Mouse (Mus musculus) left cerebral cortex, postnatal 14 days (tissue): ENCODE measurements around the gene Rfx3. TPM values are rescaled to one million over a fixed set of nuclear protein-coding genes. Genes with fewer than 3 reads are reported as not detected.

Source experiments
- DNase-seq, 2 experiments: peaks; one replicate each; pipeline ENCODE4 v3.0.0; 2021 to 2022; ENCODE audit warnings: low spot score in 2 of 2, mixed read lengths in 1 of 2
- intact Hi-C: fragments of 180-260 bp; cut with DNase I; formaldehyde crosslinking; loops from one replicate; pipeline ENCODE4 v1.15.1; 2025
- total RNA-seq, 2 experiments: library from RNA; stranded (reverse); gene quantifications; 2 replicates each; pipeline ENCODE4 v1.2.3; 2021

The Rfx3 gene
- total RNA-seq, 2 experiments from 2014 or later, result 92.9 to 93.6 TPM

DNA sequence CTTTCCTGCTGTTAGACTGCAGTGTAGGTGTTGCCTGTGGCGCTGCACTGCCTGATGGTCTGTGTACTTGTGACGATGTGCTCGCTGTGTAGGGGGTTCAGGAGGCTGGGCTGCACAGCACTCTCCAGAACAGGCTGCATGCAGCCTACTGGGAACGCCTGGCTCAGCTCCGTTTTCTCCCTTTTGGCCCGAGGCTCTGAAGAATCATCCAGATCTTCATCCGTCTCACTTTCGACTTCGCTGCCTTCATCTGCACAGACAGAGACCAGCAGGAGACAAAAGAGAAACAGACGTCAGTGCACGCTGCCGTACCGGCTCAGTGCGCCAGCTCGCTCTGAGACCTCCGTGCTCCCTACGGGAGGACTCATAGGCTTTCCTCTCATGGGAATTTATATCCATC lies 242.5 kb downstream of the Rfx3 start:
- intact Hi-C loops, result no loop called here
- DNase-seq, result no peak

DNA sequence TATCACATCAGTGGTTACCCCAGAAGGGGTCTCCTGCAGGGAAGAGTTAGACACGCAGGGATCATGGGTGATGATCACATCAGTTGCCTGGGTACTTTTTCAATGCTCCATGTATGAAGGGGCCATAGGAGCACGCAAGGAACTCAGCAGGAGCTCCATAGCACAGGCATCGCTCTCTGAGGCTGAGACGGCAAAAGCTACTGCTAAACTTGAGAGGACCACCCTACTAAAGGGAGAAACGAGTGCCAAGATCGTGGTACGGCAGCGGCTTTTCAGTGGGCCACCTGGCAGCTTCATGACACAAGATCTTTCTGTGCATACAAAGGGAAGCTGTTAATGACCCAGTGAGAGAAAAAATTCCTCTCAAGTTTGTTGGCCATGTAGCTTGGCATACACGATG lies 250.7 kb downstream of the Rfx3 start:
- no peak for DNase-seq
- intact Hi-C loops, result no loop called here

- peak in 1 of 2 experiments; percentile 41 for DNase-seq
- intact Hi-C loops, result no loop called here
Observed at GRCm38 (mm10) chr19:27759347-27759746, 251.6 kb downstream of the Rfx3 start.

DNA sequence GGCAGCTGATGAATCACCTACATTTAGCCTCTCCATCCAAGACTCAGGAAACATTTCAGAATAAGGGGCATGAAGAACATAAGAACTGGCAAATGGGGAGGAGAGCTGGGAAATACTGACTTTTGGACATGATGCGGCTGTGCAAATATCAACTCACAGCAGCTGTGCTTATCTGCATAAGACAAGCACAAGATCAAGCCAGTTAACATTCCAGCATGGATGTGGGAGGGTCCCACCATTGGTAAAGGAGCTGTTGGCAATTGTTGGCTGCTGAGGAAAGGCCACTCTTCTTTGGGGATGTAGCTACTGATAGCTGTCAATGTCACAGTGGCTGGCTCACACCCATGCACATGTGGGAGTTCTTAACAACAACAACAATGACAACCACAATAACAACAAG lies 263.7 kb downstream of the Rfx3 start:
- intact Hi-C loops, result no loop called here

DNA sequence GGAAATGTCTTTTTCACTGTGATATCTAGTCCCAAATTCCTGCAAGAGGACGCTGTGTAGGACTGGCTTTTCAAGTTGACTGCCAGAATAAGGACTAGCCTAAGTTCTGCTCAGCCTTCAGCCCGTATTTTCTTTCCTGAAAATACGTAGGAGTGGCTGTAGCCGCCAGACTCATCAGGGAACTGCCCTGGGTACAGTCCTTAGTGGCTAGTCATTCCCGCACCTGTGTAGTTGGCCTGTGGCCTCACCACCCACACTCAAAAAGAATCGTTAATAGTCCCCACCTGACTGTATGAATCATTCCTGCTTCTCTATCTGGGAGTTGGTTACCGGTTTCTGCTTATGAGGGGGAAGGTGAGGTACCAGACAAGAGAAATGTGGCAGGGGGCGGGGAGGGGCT lies 272.1 kb downstream of the Rfx3 start:
- intact Hi-C loops, result no loop called here
- no peak for DNase-seq

More for the DNA sequence above, 263.7 kb downstream of the Rfx3 start:
- no peak for DNase-seq

- intact Hi-C loops, result no loop called here
Observed at GRCm38 (mm10) chr19:27736571-27736970, 274.4 kb downstream of the Rfx3 start.

DNA sequence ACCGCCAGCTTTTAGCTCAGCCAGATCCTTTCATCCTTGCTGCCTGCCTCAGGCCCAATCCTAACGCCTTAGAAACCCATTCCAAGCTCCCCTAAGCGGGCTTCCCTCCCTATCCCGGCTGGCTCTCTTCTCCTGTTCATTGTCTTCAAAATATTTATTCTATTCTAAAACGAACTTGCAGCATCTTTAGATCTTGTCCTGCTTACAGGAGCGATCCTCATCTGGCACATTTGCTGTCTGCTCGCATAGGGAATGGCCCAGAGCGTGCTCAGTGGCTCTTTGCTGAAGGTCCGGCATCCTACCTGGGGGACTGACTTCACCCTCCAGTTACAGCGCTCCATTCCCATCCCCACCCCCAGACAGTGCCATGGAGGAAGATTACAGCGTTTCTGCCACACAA lies 292.0 kb downstream of the Rfx3 start:
- intact Hi-C loops, result no loop called here
- DNase-seq, result no peak

More at GRCm38 (mm10) chr19:27736571-27736970, 274.4 kb downstream of the Rfx3 start:
- DNase-seq, result no peak

GRCm38 (mm10) chr19:27716274-27716673 lies 294.7 kb downstream of the Rfx3 start:
- DNase-seq, result no peak
- intact Hi-C loops, result no loop called here
